Mouse (Mus musculus) left cerebral cortex, adult 6 months (tissue): Measurements from ENCODE around the gene Kirrel2. TPM values are rescaled to one million over a fixed set of nuclear protein-coding genes. Genes with fewer than 3 reads are reported as not detected.

Source experiments
- long read RNA-seq, 2 experiments: library from polyadenylated mRNA; unstranded; transcript quantifications; one replicate each; pipeline ENCODE4 v2.0.0; 2019 to 2020
- polyA plus RNA-seq: library from polyadenylated mRNA; unstranded; fragments of <200 nt; fragmentation: Nextera tagmentation; gene quantifications from 2 replicates; pipeline ENCODE4 v1.2.3, GENCODE M21; 2021

The Kirrel2 gene
- 2.8 and 3.5 TPM in 2 replicates for polyA plus RNA-seq
- long read RNA-seq, experiment 1, transcript Kirrel2-201 (15 exons, 3,352 nt) = major isoform, 14 of 19 reads
- long read RNA-seq, experiment 1, partial matches to known transcripts = 3 of 19 reads
- long read RNA-seq, experiment 1, other reads (novel, unspliced or antisense) = 2 of 19 reads
- long read RNA-seq, experiment 2, partial matches to known transcripts = 1 of 2 reads
- long read RNA-seq, experiment 2, other reads (novel, unspliced or antisense) = 0 of 2 reads

GRCm38 (mm10) chr7:30457629-30458330 lies at the start of gene Kirrel2, which contains the start of gene Nphs1:
Gene Kirrel2 (minus strand): TSS chr7:30457690.
Gene Nphs1 (plus strand): TSS chr7:30458315.

DNA sequence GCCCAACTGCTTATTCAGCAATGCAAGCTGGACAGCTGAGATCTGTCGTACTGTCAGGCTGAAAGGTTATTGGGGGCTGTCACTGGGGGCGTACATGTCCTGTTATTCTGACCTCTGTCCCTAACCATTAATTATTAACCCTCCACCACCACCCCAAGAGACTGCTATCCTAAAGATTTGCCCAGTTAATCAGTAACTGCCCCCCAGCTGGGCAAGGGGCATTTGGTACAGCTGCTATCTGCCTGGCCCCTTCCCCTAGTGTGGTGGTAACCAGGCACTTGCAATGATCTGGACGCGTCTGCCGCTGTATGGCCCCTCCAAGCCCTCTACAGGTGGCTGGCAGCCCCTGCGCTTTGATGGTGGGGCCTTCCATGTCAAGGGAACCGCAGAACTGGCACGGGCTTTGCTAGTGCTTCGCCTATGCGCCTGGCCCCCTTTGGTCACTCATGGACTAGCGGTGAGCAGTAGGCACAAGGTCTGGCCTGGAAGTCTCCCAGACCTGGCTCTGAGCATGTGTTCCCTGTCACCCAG lies 36.0 kb upstream of the Kirrel2 start, which contains the start of gene Prodh2:
Gene Prodh2, plus strand, starts transcription at position 222 of the 531 bp plus-strand sequence.

GRCm38 (mm10) chr7:30444971-30445751 lies 12.3 kb downstream of the Kirrel2 start, which contains the start of gene Aplp1:
Gene Aplp1 (minus strand): TSS chr7:30445535.

DNA sequence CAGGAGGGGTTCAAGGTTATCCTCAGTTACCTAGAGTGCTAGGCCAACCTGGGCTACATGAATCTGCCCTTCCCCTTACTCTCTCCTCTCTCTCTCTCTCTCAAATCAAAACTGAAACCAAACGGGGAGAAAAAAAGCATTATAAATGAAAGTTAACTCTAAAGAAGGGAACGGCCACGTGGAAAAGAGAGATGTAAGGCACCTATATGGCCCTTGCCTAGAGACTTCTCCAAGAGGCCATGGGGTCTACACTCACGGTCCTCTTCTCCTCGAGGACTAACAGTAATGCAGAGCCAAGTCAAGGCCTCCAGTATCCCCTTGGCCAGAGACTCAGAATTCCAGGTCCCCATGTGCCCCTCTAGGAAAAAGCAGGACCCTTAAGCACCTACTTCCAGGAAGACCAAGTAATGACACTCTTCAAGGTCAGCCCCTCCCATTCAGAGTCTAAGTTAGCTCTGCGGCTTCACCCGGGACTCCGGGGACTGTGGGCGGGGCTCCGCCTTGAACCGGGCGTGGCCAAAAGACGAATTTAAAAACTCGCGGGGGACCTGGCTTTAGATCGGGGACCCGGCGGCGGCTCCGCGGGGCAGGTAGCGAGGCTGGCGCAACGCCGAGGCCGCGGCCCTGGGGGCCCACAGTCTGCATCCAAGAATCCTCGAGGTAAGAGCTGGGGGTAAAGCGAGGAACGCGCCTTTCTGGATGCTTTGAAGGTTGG lies 36.2 kb downstream of the Kirrel2 start, which contains the start of gene Nfkbid:
Gene Nfkbid, plus strand, starts transcription at position 558 of the 715 bp plus-strand sequence.

GRCm38 (mm10) chr7:30419561-30420499 lies 37.7 kb downstream of the Kirrel2 start, which contains the start of gene Hcst:
Gene Hcst (minus strand): TSS chr7:30419854.

GRCm38 (mm10) chr7:30413596-30413995 lies 43.9 kb downstream of the Kirrel2 start, which contains the start of gene Tyrobp:
Gene Tyrobp (plus strand): TSS chr7:30413760.

Other genes starting within 250 kb of the Kirrel2 start
- gene Polr2i, start 225.7 kb downstream of the Kirrel2 start, polyA plus RNA-seq = 137 and 163 TPM in 2 replicates
- 249 and 338 TPM in 2 replicates for gene Tbcb, start 225.4 kb downstream of the Kirrel2 start, polyA plus RNA-seq
- not detected in 2 replicates for gene Ovol3, start 222.0 kb downstream of the Kirrel2 start, polyA plus RNA-seq
- 0.15 and 0.24 TPM in 2 replicates for gene Thap8, start 177.6 kb downstream of the Kirrel2 start, polyA plus RNA-seq
- 0.26 and 0.46 TPM in 2 replicates for gene Wdr62, start 177.3 kb downstream of the Kirrel2 start, polyA plus RNA-seq
- gene Clip3, start 166.0 kb downstream of the Kirrel2 start, polyA plus RNA-seq = 112 and 324 TPM in 2 replicates
- gene Alkbh6, start 149.0 kb downstream of the Kirrel2 start, polyA plus RNA-seq = 144 and 154 TPM in 2 replicates
- gene Syne4, start 142.9 kb downstream of the Kirrel2 start, polyA plus RNA-seq = 0.79 and 1.5 TPM in 2 replicates
- gene E130208F15Rik, start 135.9 kb downstream of the Kirrel2 start, polyA plus RNA-seq = 4.9 TPM in 1 of 2 replicates, not detected in the other
- gene Sdhaf1, start 133.8 kb downstream of the Kirrel2 start, polyA plus RNA-seq = 22.9 and 31.6 TPM in 2 replicates
- gene Lrfn3, start 94.9 kb downstream of the Kirrel2 start, polyA plus RNA-seq = 4.3 and 5.7 TPM in 2 replicates
- 109 and 120 TPM in 2 replicates for gene Tyrobp, start 43.9 kb downstream of the Kirrel2 start, polyA plus RNA-seq
- 3.4 TPM in 2 replicates for gene Hcst, start 37.8 kb downstream of the Kirrel2 start, polyA plus RNA-seq
- 0.63 and 0.77 TPM in 2 replicates for gene Nfkbid, start 36.0 kb downstream of the Kirrel2 start, polyA plus RNA-seq
- gene Aplp1, start 12.2 kb downstream of the Kirrel2 start, polyA plus RNA-seq = 261 and 1,018 TPM in 2 replicates
- gene Nphs1, start 625 bp upstream of the Kirrel2 start, polyA plus RNA-seq = 0.39 and 0.83 TPM in 2 replicates
- not detected in 2 replicates for gene Prodh2, start 35.9 kb upstream of the Kirrel2 start, polyA plus RNA-seq
- 42.0 and 69.4 TPM in 2 replicates for gene Arhgap33, start 77.4 kb upstream of the Kirrel2 start, polyA plus RNA-seq
- 4.9 and 7.6 TPM in 2 replicates for gene Hspb6, start 94.5 kb upstream of the Kirrel2 start, polyA plus RNA-seq
- 0.69 and 2.1 TPM in 2 replicates for gene Proser3, start 94.6 kb upstream of the Kirrel2 start, polyA plus RNA-seq
- gene Lin37, start 102.1 kb upstream of the Kirrel2 start, polyA plus RNA-seq = 54.8 and 66.6 TPM in 2 replicates
- gene U2af1l4, start 105.6 kb upstream of the Kirrel2 start, polyA plus RNA-seq = 108 and 133 TPM in 2 replicates
- gene Gm49396, start 105.7 kb upstream of the Kirrel2 start, polyA plus RNA-seq = 0.67 and 0.75 TPM in 2 replicates
- gene Psenen, start 105.9 kb upstream of the Kirrel2 start, polyA plus RNA-seq = 187 and 210 TPM in 2 replicates
- 0.55 and 1.2 TPM in 2 replicates for gene Igflr1, start 107.7 kb upstream of the Kirrel2 start, polyA plus RNA-seq
- gene Kmt2b, start 131.0 kb upstream of the Kirrel2 start, polyA plus RNA-seq = 2.0 and 3.6 TPM in 2 replicates
- 0.36 TPM in 1 of 2 replicates, not detected in the other for gene Zbtb32, start 141.2 kb upstream of the Kirrel2 start, polyA plus RNA-seq
- gene Upk1a, start 155.2 kb upstream of the Kirrel2 start, polyA plus RNA-seq = 0.13 and 0.23 TPM in 2 replicates
- gene Cox6b1, start 168.5 kb upstream of the Kirrel2 start, polyA plus RNA-seq = 2,467 and 2,532 TPM in 2 replicates
- not detected in 2 replicates for gene Etv2, start 178.2 kb upstream of the Kirrel2 start, polyA plus RNA-seq
- gene Rbm42, start 192.6 kb upstream of the Kirrel2 start, polyA plus RNA-seq = 112 and 122 TPM in 2 replicates
- gene Haus5, start 207.3 kb upstream of the Kirrel2 start, polyA plus RNA-seq = 3.6 and 4.0 TPM in 2 replicates
- not detected in 2 replicates for gene Pmis2, start 213.9 kb upstream of the Kirrel2 start, polyA plus RNA-seq
- gene 2200002J24Rik, start 241.2 kb upstream of the Kirrel2 start, polyA plus RNA-seq = not detected in 2 replicates